Mouse (Mus musculus) megakaryocyte, embryonic 14.5 days (primary cell): ENCODE measurements around the gene Gm9936.

Source experiments
- FLI1 ChIP-seq: IDR thresholded peaks from 2 replicates; pipeline ENCODE4 v1.6.1; 2012; ENCODE audit warnings: low read length, inconsistent platforms, mixed read lengths
- GATA1 ChIP-seq: IDR thresholded peaks from 3 replicates; pipeline ENCODE4 v1.6.1; 2012; ENCODE audit warnings: mixed read lengths, low read length, inconsistent platforms, borderline replicate concordance

DNA sequence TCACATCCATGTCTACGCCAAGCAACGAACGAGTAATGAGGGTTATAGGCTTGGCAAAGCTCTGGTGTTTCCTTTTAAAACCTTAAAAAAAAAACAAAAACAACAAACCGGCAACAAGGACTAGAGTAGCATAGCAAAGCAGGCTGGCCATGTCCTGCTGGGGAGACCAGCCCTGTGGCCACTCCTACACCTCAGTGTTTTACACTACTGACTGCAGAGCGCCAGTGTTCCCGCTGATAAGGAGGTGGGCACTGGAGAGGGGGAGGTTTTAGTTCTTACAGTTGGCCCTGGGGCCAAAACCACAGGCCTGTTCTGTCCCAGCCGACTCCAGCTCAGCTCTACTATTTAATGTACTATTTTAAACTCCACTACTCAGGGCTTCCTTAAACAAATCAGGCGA is 51.0 kb downstream of the Gm9936 start:
- TF ChIP-seq GATA1, result no peak
- no peak for TF ChIP-seq FLI1
